Mouse (Mus musculus): ENCODE data around the gene Polr2l.

Gene Polr2l

GRCm38 (mm10) chr7:141475011-141475804, at the start of gene Polr2l, which contains the start of gene Tspan4:
Polr2l (minus strand) TSS chr7:141475132.
Tspan4 (plus strand) TSS chr7:141475240.
- DNase-seq: peak; percentile 91

GRCm38 (mm10) chr7:141524271-141524670, 49.3 kb upstream of the Polr2l start:
- no peak for DNase-seq

DNA sequence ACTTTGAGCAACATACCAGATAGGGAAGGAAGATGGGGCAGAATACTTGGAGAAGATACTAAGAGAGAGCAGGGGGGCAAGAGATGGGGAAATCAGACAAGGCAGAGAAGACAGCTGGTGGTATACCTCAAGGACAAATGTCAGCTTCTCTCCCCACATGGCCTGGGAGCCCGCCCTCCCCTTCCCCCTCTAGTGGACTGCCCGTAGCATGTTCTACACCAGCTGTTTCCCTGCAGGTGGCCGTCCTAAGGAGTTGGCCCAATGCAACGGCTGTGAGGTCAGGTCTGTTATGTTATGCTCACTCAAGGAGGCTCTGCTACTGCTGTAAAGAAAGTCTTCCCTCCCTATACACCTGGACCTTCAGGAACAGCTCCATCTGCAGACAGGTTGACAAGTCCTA, 48.1 kb upstream of the Polr2l start:
- DNase-seq: no peak

DNA sequence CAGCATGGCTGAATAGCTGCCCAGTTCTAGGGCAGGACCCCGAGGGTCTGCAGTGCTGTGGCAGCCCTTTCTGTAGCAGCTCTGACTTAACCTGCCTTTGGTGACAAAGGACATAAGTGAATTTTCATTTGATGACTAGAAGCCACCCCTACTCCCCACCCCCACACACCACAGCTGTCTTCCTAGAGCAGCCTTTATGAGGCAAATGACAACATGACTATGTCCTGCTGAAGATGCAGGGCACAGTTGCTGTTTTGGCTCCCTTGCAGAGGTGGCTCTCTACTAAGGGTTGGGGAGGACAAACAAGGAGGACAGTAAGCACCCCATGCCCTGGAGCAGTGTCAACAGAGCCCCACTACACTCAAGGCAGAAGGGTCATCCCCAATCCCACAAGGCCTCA, 44.9 kb upstream of the Polr2l start:
- DNase-seq: no peak

DNA sequence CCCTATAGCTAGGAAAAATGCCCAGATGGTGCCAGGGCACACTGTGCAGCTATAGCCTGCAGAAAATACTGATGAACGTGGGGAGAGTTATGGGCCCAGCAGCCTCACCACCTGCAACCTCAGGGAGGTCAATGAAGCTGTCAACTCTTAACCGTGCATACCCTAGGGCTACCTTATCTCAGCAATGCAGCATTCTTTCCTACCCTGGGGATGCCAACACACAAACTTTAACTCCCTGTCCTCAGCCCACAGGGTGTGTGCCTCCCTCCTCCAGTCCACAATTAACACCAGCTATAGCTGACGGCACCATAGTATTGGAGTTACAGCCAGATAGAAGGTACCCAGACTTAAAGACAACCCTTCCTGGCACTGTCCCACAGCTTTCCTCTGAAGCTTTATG, 44.0 kb upstream of the Polr2l start:
- DNase-seq: no peak

GRCm38 (mm10) chr7:141518296-141518695, 43.4 kb upstream of the Polr2l start:
- no peak for DNase-seq

GRCm38 (mm10) chr7:141517638-141518037, 42.7 kb upstream of the Polr2l start:
- no peak for DNase-seq

DNA sequence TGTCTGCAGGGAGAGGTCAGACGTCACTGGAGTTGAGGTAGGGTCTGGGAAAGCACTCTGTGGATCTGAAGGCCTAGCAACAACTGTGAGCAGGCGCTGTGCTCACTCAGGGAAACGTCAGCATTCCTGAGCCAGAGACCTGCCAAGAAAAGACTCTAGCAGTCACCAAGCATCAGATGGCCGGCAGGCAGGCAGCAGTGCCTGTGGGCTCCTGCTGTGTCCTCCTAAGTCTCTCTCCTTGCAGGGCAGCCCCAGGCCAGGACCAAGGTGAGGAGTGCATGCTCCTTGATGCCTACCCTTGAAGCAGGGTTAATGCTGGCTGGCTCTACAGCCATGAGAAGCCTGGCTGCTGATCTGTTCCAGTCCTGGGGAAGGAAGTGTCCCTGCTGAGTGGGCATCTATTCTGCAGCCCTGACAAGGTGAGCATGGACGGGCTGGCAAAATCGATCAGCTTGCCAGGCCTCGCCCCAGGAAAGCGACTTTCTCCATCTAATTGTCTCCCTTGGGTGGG, 35.8 kb upstream of the Polr2l start:
- no peak for DNase-seq

DNA sequence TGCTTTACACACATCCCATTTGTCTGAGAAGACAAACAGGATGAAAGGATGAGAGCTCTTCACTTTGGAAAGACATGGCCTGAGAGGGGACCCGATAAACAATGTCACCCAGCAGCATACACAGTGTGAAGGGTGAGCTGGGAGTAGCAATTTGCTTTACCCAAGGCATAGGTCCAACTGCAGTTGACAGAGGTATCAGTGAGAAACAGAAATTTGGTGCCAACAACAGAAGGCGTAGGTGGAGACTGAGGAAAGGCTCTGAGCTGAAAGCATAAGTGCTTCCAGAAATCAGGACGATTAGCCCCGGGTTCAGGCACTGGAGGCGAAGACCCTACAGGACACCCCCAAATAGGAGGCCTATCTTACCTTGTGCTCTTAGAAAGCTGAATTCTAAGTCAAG, 35.3 kb upstream of the Polr2l start:
- no peak for DNase-seq

DNA sequence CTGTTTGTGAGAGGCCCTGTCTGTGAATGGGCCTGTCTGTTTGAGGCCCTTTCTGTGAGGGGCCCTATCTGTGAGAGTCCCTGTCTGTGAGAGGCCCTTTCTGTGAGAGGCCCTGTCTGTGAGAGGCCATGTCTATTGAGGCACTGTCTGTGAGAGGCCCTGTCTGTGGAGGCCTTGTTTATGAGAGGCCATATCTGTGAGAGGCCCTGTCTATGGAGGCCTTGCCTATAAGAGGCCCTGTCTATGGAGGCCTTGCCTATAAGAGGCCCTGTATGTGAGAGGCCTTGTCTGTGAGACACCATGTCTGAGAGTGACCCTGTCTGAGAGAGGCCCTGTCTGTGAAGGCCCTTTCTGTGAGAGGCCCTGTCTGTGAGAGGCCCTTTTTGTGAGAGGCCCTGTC, 33.2 kb upstream of the Polr2l start:
- DNase-seq: no peak

DNA sequence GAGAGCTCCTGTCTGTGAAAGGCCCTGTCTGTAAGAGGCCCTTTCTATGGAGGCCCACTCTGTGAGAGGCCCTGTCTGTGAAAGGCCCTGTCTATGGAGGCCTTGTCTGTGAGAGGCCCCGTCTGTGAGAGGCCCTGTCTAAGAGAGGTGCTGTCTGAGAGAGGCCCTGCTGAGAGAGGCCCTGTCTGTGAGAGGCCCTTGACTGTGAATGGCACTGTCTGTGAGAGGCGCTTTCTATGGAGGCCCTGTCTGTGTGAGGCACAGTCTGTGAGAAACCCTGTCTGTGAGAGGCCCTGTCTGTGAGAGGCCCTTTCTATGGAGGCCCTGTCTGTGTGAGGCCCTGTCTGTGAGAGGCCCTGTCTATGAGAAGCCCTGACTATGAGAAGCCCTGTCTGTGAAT, 31.3 kb upstream of the Polr2l start:
- DNase-seq: no peak

GRCm38 (mm10) chr7:141502556-141502905, 27.6 kb upstream of the Polr2l start:
- no peak for DNase-seq

DNA sequence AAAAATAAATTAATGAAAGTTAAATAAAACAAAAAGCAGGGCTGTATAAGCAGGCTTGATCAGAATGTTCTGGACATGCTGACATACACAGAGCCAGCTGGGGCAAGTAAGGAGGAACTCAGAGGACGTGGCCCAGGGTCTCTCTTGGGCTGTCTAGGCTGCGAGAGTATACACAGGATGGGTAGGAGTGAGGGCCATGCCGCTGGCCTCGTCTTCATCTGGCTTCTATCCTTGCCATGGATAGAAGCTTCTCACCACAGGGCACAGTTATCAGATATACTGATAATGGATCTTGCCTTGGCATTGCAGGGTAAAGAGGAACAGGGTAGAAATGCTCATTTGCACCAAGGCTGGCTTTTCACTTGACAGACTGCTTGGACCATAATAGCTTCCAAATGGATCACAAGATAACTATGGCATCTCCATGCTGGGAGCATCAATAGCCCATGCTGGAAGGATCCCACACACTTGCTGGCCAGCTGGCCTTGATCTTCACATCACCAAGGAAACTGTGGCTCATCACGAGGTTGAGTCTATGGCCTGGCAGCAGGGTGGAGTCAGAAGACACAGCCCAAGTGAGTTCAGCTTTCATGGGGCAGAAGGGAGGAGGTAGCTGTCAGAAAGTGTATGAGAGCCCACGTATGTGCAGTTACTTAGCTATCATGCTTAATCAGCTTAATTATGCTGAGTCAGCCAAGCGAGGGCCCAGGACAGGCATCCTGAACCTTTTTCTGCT, 27.1 kb upstream of the Polr2l start:
- DNase-seq: no peak

DNA sequence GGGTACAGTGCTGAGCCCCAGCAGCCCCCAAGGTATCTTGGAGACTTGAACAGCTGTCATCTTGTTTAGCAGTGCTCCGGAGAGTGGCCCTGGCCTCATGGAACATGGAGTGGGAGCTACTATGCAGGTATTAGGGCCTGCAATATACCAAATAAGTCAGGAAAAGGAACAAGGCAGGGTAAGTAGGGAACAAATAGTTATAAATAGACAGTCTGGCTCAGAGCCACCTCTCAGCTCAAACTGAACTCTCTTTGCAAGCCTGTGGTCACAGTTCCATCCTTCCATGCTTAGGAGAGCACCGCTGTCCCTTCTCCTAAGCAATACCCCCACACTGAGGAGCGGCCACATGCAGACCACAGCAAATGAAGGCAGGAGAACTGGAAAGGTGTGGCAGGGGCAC, 22.7 kb upstream of the Polr2l start:
- no peak for DNase-seq

DNA sequence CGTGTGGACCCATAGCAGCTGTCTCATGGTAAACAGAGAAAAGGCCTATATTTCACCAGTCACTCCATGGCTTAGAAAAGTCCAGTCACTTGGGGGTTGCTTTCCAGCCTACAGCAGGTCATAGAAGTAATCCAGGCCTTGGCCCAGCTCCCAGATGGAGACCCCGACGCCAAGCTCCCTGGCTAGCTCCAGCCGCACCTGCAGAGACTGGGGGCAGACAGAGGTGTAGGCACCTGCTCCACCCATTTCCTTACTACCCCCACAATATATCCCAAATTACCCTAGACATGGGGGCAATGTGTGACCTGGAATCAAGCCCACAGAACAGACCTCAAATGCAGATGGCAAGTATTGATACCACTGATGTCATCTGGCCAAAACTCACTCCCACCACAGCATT, 21.0 kb upstream of the Polr2l start:
- DNase-seq: no peak

GRCm38 (mm10) chr7:141495379-141495778, 20.4 kb upstream of the Polr2l start:
- DNase-seq: no peak

GRCm38 (mm10) chr7:141493729-141494128, 18.8 kb upstream of the Polr2l start:
- DNase-seq: no peak

- DNase-seq: no peak
Measured at GRCm38 (mm10) chr7:141492738-141493137, 17.8 kb upstream of the Polr2l start.

GRCm38 (mm10) chr7:141491151-141491550, 16.2 kb upstream of the Polr2l start:
- no peak for DNase-seq

GRCm38 (mm10) chr7:141487141-141487540, 12.2 kb upstream of the Polr2l start:
- no peak for DNase-seq

DNA sequence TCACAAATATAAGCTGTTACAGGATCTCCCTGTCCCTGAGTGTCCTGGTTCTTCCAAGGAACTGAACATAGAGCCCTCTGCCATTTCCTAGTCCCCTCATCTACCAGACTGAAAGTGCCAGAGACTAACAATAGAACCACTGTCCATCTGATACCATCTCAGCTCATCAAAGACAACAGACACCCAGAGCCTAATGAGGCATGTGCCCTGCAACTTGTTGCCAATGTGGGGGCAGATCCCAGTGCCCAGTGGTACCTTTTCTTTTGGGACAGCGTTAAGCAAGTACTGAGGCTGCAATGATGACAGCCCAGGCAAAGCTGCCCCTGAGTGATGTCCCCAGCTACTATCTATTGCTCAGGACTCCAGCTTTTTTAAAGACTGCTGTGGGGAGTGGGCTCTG, 11.3 kb upstream of the Polr2l start:
- DNase-seq: no peak

GRCm38 (mm10) chr7:141485606-141486005, 10.7 kb upstream of the Polr2l start:
- DNase-seq: no peak

GRCm38 (mm10) chr7:141485186-141485585, 10.3 kb upstream of the Polr2l start:
- DNase-seq: no peak
